Mouse (Mus musculus) bone marrow, adult 2 months (tissue): ENCODE data around the gene Tecpr1. TPM values are rescaled to one million over a fixed set of nuclear protein-coding genes. Genes with fewer than 3 reads are reported as not detected.
A peak's percentile ranks its signal among the peaks of the same experiment; 100 is the strongest.

ENCODE experiments used
- H3K27ac ChIP-seq: fragments of 200-500 bp; 2 replicates; pipeline ENCODE4 v1.5.1; 2012; ENCODE audit warnings: low read depth, mild to moderate bottlenecking, control low read depth, inconsistent platforms, low read length; ENCODE audit not compliant: control insufficient read depth, poor library complexity, insufficient read depth
- H3K4me1 ChIP-seq: fragments of 200-500 bp; 2 replicates; pipeline ENCODE4 v1.6.1; 2011; ENCODE audit warnings: low read length; ENCODE audit not compliant: control insufficient read depth, insufficient read depth
- H3K4me3 ChIP-seq: fragments of 200-500 bp; replicated peaks from 2 replicates; pipeline ENCODE3; 2011; ENCODE audit warnings: mild to moderate bottlenecking, low read depth, low read length, control low read depth; ENCODE audit not compliant: control insufficient read depth
- CTCF ChIP-seq: fragments of 200-500 bp; IDR thresholded peaks from 2 replicates; pipeline ENCODE4 v1.5.1; 2011; ENCODE audit warnings: low read length, control low read depth; ENCODE audit not compliant: control insufficient read depth, insufficient read depth
- POLR2A ChIP-seq: fragments of 200-500 bp; IDR thresholded peaks from 2 replicates; pipeline ENCODE4 v1.6.1; 2011; ENCODE audit warnings: low read depth, mild to moderate bottlenecking, control low read depth, low read length, borderline replicate concordance; ENCODE audit not compliant: control insufficient read depth
- WGBS: fragments of 180-500 bp; shearing (Covaris S2); methylation state at CpG from one replicate; pipeline ENCODE4 v1.1.7; 2018; 5-methylcytosine and 5-hydroxymethylcytosine counted together
- polyA plus RNA-seq: library from polyadenylated mRNA; stranded (reverse); fragments of >200 nt; gene quantifications from 2 replicates; pipeline ENCODE4 v1.2.4, GENCODE M21; 2011; ENCODE audit warnings: low replicate concordance; ENCODE audit not compliant: missing spikeins, insufficient read depth, insufficient read length

Gene Tecpr1
- polyA plus RNA-seq, 1 experiment: 11.9 TPM

- 75% methylated on average over 7 of the region's 7 CpGs for WGBS
- TF ChIP-seq POLR2A: no peak
- TF ChIP-seq CTCF: no peak
Measured at GRCm38 (mm10) chr5:144230216-144230615, 6.8 kb upstream of the Tecpr1 start.

GRCm38 (mm10) chr5:144226220-144226619 lies 2.8 kb upstream of the Tecpr1 start:
- no peaks in the 10 kb centered on the region; the same call in none of the 2 replicates for H3K4me1 ChIP-seq
- TF ChIP-seq POLR2A: no peak
- no peak for TF ChIP-seq CTCF
- H3K4me3 ChIP-seq: no peak overlapping the region
- H3K27ac ChIP-seq: no peak overlapping the region
- 53% methylated on average over 11 of the region's 11 CpGs for WGBS

More at GRCm38 (mm10) chr5:144230216-144230615, 6.8 kb upstream of the Tecpr1 start:
- H3K4me1 ChIP-seq: no peaks in the 10 kb centered on the region
- H3K4me3 ChIP-seq: no peak overlapping the region
- H3K27ac ChIP-seq: no peak overlapping the region

DNA sequence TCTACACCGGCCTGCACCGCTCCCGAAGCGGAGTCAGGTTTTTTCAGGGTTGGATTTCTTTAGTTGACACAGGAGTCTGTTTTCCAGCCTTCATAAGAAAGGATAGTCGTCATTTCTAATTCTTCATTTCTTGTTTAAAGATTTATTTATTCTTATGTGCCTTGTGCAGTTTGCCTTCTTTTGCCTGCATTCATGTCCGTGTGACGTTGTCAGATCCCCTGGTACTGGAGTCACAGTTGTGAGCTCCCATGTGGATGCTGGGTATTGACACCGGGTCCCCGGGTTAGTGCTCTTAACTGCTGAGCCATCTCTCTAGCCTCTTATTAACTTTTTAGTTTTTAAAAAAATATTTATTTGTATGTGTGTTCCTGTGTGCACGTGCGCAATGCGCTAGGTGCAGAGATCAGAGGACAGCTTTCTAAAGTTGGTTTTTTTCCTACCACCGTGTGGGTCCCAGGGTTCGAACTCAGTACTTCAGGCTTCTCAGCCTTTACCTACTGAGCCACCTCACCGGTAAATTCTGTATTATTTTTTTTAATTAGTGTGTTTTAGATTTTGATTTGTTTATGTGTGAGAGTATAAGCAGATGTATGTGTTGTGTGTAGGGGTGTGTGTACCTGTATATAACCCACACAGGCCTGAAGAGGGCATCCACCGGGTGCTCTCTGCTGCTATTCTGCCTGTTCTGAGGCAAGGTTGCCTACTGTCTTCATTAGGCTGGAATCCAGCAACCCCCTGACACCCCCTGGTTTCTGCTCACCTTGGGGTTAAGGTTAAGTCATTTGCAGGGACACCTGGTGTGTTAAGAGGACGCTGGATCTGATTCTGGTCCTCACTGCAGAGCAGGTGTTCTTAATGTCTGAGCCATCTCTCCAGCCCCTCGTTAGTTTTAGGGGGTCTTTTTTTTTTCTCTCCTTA lies 743 bp upstream of the Tecpr1 start:
- Histone ChIP-seq H3K4me3 (peak overlapping the region; percentile 74), H3K4me1 (no peaks in the 10 kb centered on the region; the same call in none of the 2 replicates), H3K27ac (peak overlapping the region; percentile 31; the same call in 1 of the 2 replicates)
- 27% methylated on average over 18 of the region's 18 CpGs for WGBS
- TF ChIP-seq CTCF: no peak
- no peak for TF ChIP-seq POLR2A

- under 1% methylated on average over 25 of the region's 25 CpGs for WGBS
- peak overlapping the region; percentile 31 for H3K27ac ChIP-seq
- TF ChIP-seq POLR2A (no peak), CTCF (no peak)
- no peaks in the 10 kb centered on the region; the same call in none of the 2 replicates for H3K4me1 ChIP-seq
- H3K4me3 ChIP-seq: peak overlapping the region; percentile 83
Measured at GRCm38 (mm10) chr5:144222811-144223502, 458 bp downstream of the Tecpr1 start.

- 10% methylated on average over 4 of the region's 4 CpGs for WGBS
- TF ChIP-seq POLR2A (no peak), CTCF (no peak)
- no peaks in the 10 kb centered on the region; the same call in none of the 2 replicates for H3K4me1 ChIP-seq
- no peak overlapping the region for H3K4me3 ChIP-seq
- H3K27ac ChIP-seq: no peak overlapping the region
Measured at GRCm38 (mm10) chr5:144221305-144221704, 2.1 kb downstream of the Tecpr1 start.

DNA sequence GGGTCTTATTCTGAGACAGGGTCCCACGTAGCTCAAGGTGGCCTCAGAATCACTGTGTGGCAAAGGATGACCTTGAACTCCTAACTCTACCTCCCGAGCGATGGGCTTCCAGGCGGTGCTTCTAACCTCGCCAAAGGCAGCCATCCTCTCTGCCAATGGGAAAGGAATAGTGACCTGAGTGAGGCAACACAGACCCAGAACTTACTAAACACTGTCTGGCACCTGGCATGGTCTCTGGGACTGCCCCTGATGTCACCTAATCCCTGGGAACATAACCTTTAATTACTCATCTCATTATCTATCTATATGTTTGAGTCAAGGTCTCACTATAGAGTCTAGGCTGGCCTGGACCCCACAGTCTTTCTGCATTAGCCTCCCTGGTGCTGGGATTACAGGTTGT lies 3.5 kb downstream of the Tecpr1 start:
- no peak for TF ChIP-seq POLR2A
- no peak for TF ChIP-seq CTCF
- Histone ChIP-seq H3K4me1 (no peaks in the 10 kb centered on the region; the same call in none of the 2 replicates), H3K4me3 (no peak overlapping the region), H3K27ac (no peak overlapping the region)
- 82% methylated on average over 5 of the region's 5 CpGs for WGBS

DNA sequence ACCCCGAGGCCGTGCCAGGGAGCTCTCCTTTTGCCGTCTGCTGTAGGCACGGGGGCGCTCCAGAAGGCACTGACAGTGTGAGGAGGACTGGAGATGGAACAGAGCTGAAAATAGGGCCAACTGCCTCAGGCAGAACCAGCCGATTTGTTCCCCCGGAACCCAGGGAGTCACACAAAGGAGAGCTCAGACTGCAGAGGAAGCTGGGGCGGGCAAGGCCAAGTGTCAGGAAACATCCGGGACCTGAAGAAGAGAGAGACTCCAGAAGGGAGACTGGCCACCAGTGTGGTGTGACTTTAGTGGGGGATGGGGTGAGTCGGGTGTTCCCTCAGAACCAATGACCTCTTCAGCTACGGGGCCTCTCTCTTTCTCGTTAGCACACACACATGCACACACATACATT lies 4.1 kb downstream of the Tecpr1 start:
- H3K4me3 ChIP-seq: no peak overlapping the region
- H3K4me1 ChIP-seq: no peaks in the 10 kb centered on the region; the same call in none of the 2 replicates
- 69% methylated on average over 12 of the region's 12 CpGs for WGBS
- no peak overlapping the region for H3K27ac ChIP-seq
- no peak for TF ChIP-seq POLR2A
- no peak for TF ChIP-seq CTCF

DNA sequence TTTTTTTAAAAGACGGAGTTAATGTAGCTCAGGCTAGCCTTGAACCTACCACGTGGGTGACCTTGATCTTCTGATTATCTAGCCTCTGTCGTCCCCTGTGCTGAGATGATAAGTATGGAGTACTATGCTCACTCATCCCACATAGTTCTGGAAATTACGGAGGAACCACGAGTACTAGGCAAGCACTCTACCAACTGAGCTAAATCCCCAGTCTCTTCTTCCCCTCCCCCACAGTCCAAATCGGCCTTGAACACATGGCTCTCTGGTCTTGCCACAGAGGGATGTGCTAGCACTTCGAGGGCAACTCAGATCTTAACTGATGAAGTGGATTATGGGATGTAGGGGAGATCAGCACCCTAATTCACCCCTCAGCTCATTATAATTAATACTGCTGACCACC lies 5.4 kb downstream of the Tecpr1 start:
- Histone ChIP-seq H3K27ac (no peak overlapping the region), H3K4me1 (no peaks in the 10 kb centered on the region; the same call in none of the 2 replicates), H3K4me3 (no peak overlapping the region)
- WGBS: 78% methylated on average over 7 of the region's 7 CpGs
- no peak for TF ChIP-seq CTCF
- no peak for TF ChIP-seq POLR2A
